Mouse (Mus musculus) erythroblast, embryonic 14.5 days (primary cell): ENCODE data around the gene Mrpl54.

ENCODE experiments used
- GATA1 ChIP-seq: IDR thresholded peaks from 2 replicates; pipeline ENCODE4 v1.6.1; 2012; ENCODE audit warnings: low read length, inconsistent platforms, mixed read lengths
- TAL1 ChIP-seq: IDR thresholded peaks from 3 replicates; pipeline ENCODE4 v1.6.1; 2012; ENCODE audit warnings: low read length, inconsistent platforms, mixed read lengths

GRCm38 (mm10) chr10:81286586-81286985 lies 19.9 kb upstream of the Mrpl54 start:
- TF ChIP-seq GATA1 (no peak), TAL1 (no peak)
